17 mouse cellular contexts compared by ENCODE assay signal in genomic region chr12:117039411-117039810, GRCm38 (mm10).
DNase-seq lines count a peak whose midpoint lies in the region; ATAC-seq lines count a peak whose summit lies in the region.
"Had no signal": no experiment of that assay in that cellular context is flagged by ENCODE, and none has a peak within 500 bp of the region (broad histone marks: within the 10 kb centered on the region; RNA-seq: fewer than 3 reads in every experiment).

No protein-coding gene starts in this region.

- H3K36me3 ChIP-seq in embryonic facial prominence, embryonic 11.5 days (replicated peaks; ENCODE audit: control insufficient read depth, insufficient read depth, low read depth, low read length) = no peaks in the 10 kb centered on the region
- H3K36me3 ChIP-seq in embryonic facial prominence, embryonic 10.5 days (replicated peaks) = no peaks in the 10 kb centered on the region
- no peaks in the 10 kb centered on the region for H3K36me3 ChIP-seq in forebrain, embryonic 11.5 days (ENCODE audit: control insufficient read depth, insufficient read depth, low read length)
- H3K36me3 ChIP-seq: limb, embryonic 10.5 days; liver, embryonic 13.5 days; neural tube, embryonic 13.5 days had no signal

- no peak overlapping the region for H3K27ac ChIP-seq in embryonic facial prominence, embryonic 11.5 days (replicated peaks; ENCODE audit: low read depth, low read length)
- no peak overlapping the region for H3K27ac ChIP-seq in embryonic facial prominence, embryonic 10.5 days (replicated peaks)
- peak overlapping the region; percentile 48; the same call in 1 of the 2 replicates for H3K27ac ChIP-seq in forebrain, embryonic 11.5 days (ENCODE audit: low read depth, low read length)
- H3K27ac ChIP-seq: limb, embryonic 10.5 days; liver, embryonic 13.5 days; neural tube, embryonic 13.5 days had no signal

- 41% methylated on average over 3 of the region's 3 CpGs for WGBS in embryonic facial prominence, embryonic 11.5 days
- 42% methylated on average over 3 of the region's 3 CpGs for WGBS in embryonic facial prominence, embryonic 10.5 days
- 27% methylated on average over 3 of the region's 3 CpGs for WGBS in forebrain, embryonic 11.5 days

- peak; percentile 64; the same call in 1 of the 2 replicates for ATAC-seq in embryonic facial prominence, embryonic 11.5 days (replicated peaks; ENCODE audit: insufficient number of reproducible peaks, low FRiP score, low TSS enrichment, low read depth)
- ATAC-seq in forebrain, embryonic 11.5 days (replicated peaks; ENCODE audit: low FRiP score) = peak; percentile 74
- ATAC-seq: lung, postnatal 0 days had no signal

- no peak overlapping the region for H3K9ac ChIP-seq in embryonic facial prominence, embryonic 11.5 days (replicated peaks; ENCODE audit: low read length)
- no peak overlapping the region for H3K9ac ChIP-seq in forebrain, embryonic 11.5 days (ENCODE audit: low read length)
- H3K9ac ChIP-seq: liver, embryonic 13.5 days; neural tube, embryonic 13.5 days had no signal

- no peaks in the 10 kb centered on the region for H3K9me3 ChIP-seq in embryonic facial prominence, embryonic 11.5 days (replicated peaks; ENCODE audit: control insufficient read depth, low read length)
- no peaks in the 10 kb centered on the region for H3K9me3 ChIP-seq in embryonic facial prominence, embryonic 10.5 days
- H3K9me3 ChIP-seq in forebrain, embryonic 11.5 days (ENCODE audit: control insufficient read depth, low read length) = no peaks in the 10 kb centered on the region
- H3K9me3 ChIP-seq: limb, embryonic 10.5 days; liver, embryonic 13.5 days had no signal

- no peak overlapping the region for H3K4me2 ChIP-seq in embryonic facial prominence, embryonic 11.5 days (ENCODE audit: low read depth, low read length)
- H3K4me2 ChIP-seq in forebrain, embryonic 11.5 days (ENCODE audit: low read depth, low read length, severe bottlenecking) = no peak overlapping the region
- H3K4me2 ChIP-seq: liver, embryonic 13.5 days; neural tube, embryonic 13.5 days had no signal

- H3K27me3 ChIP-seq in embryonic facial prominence, embryonic 11.5 days (ENCODE audit: control insufficient read depth, insufficient read depth, low read length) = no peaks in the 10 kb centered on the region
- no peaks in the 10 kb centered on the region for H3K27me3 ChIP-seq in embryonic facial prominence, embryonic 10.5 days (replicated peaks; ENCODE audit: low read depth, poor library complexity, severe bottlenecking)
- no peaks in the 10 kb centered on the region for H3K27me3 ChIP-seq in forebrain, embryonic 11.5 days (ENCODE audit: control insufficient read depth, insufficient read depth, low read length)
- H3K27me3 ChIP-seq: liver, embryonic 13.5 days had no signal

- intact Hi-C loops in heart, postnatal 14 days (cut with DNase I) = loop anchor here (5.0 kb wide), 1 partner anchor 313 kb away; no protein-coding TSS in a partner anchor

- no peaks in the 10 kb centered on the region for H3K4me1 ChIP-seq in embryonic facial prominence, embryonic 11.5 days (ENCODE audit: control insufficient read depth, insufficient read depth, low read length)
- peaks cover 9% of the 10 kb centered on the region; the same call in 1 of the 2 replicates for H3K4me1 ChIP-seq in embryonic facial prominence, embryonic 10.5 days
- H3K4me1 ChIP-seq in forebrain, embryonic 11.5 days (replicated peaks; ENCODE audit: control insufficient read depth, insufficient read depth, low read length) = peaks cover 5% of the 10 kb centered on the region; the same call in 1 of the 2 replicates
- H3K4me1 ChIP-seq: liver, embryonic 13.5 days; neural tube, embryonic 13.5 days had no signal

- no peak overlapping the region for H3K4me3 ChIP-seq in embryonic facial prominence, embryonic 11.5 days (ENCODE audit: low read depth, low read length)
- H3K4me3 ChIP-seq in embryonic facial prominence, embryonic 10.5 days = no peak overlapping the region
- no peak overlapping the region for H3K4me3 ChIP-seq in forebrain, embryonic 11.5 days (ENCODE audit: low read depth, low read length)
- H3K4me3 ChIP-seq: limb, embryonic 10.5 days; liver, embryonic 13.5 days; neural tube, embryonic 13.5 days had no signal

- no peak for DNase-seq in embryonic facial prominence, embryonic 11.5 days (ENCODE audit: low spot score)
- no peak for DNase-seq in embryonic facial prominence, embryonic 10.5 days (ENCODE audit: low spot score)
- DNase-seq in forebrain, embryonic 11.5 days (ENCODE audit: low spot score) = no peak
- peak; percentile 29 for DNase-seq in mesoderm, embryonic 11.5 days (ENCODE audit: low read depth, low spot score)
- DNase-seq in retina, postnatal 1 day = peak; percentile 69
- DNase-seq in adipocyte (ENCODE audit: low spot score) = no peak
- no peak for DNase-seq in spleen, adult 18-20 months
- no peak for DNase-seq in heart, postnatal 14 days
- DNase-seq: adrenal gland, postnatal 10 days; cerebellum, postnatal 10 days; heart, adult 18-20 months; kidney, postnatal 10 days; liver, embryonic 13.5 days; thymus, adult 2 months had no signal

Comparison
In these comparisons a context has a peak if more than half of its experiments do, and no peak if none do; other contexts are left out.
1. DNase-seq: peak in mesoderm, embryonic 11.5 days (single experiment) and retina, postnatal 1 day (single experiment); none in embryonic facial prominence, embryonic 11.5 days (single experiment), embryonic facial prominence, embryonic 10.5 days (single experiment), forebrain, embryonic 11.5 days (single experiment), adipocyte (single experiment), spleen, adult 18-20 months (0 of 2) and heart, postnatal 14 days (0 of 2).